Mouse (Mus musculus) testis, adult 2 months (tissue): ENCODE results near the gene Ccdc58.

ENCODE experiments used
- CTCF ChIP-seq: fragments of 200-500 bp; IDR thresholded peaks from 2 replicates; pipeline ENCODE4 v1.5.1; 2012; ENCODE audit warnings: low read depth, mild to moderate bottlenecking, inconsistent platforms, low read length, moderate library complexity; ENCODE audit not compliant: control insufficient read depth, insufficient read depth, insufficient replicate concordance
- POLR2A ChIP-seq: fragments of 200-500 bp; IDR thresholded peaks from 2 replicates; pipeline ENCODE4 v1.6.1; 2012; ENCODE audit warnings: low read depth, mild to moderate bottlenecking, inconsistent platforms, low read length, moderate library complexity; ENCODE audit not compliant: control insufficient read depth

- TF ChIP-seq POLR2A (no peak), CTCF (no peak)
Measured at GRCm38 (mm10) chr16:36094079-36094478, 22.6 kb downstream of the Ccdc58 start.
